Mouse (Mus musculus) adipocyte (in vitro differentiated cells): ENCODE measurements around the gene Pard3.
A peak's percentile ranks its signal among the peaks of the same experiment; 100 is the strongest.

Experiments
- DNase-seq: peaks from one replicate; pipeline ENCODE4 v3.0.0-alpha.2; 2016; ENCODE audit warnings: low spot score

Pard3 gene

GRCm38 (mm10) chr8:127498997-127499719 lies 435.5 kb downstream of the Pard3 start:
- no peak for DNase-seq

DNA sequence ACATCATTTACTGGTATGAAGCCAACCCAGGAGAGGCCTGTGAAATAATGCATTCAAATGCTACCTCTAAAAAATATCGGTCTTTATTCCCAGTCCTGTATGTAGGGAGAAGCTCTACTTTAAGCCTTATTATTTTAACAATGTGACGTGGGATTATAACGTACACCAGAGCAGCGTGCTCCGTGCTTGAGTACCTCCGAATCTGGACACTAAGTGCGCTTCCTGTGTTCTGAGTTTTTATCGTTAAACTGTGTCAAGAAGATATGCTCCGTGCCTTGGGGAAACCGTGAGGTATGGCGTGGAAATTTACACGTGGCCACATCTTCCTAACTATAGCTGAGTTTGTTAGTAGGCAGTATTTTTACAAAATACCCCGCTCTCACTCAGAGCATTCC lies 436.0 kb downstream of the Pard3 start:
- DNase-seq: no peak

GRCm38 (mm10) chr8:127500206-127500605 lies 436.5 kb downstream of the Pard3 start:
- no peak for DNase-seq

DNA sequence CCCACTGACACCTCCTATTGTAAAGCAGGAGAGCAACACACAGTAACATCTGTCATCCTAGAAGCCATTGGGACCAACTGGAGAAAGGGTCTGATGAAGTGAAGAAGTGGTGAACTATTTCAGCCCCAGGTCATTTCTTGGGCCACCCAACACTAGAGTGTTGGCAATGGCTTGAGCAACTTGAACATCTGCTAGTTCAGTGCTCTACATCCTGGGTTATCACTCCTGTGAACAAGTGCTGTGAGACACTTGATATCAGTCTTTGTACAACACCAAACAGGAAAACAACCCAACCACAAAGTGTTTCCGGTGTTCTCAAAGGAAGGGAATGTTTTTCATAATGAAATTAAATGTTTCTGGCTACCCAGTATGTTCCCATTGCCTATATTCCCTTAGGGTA lies 438.1 kb downstream of the Pard3 start:
- DNase-seq: no peak

- DNase-seq: no peak
Observed at GRCm38 (mm10) chr8:127505286-127505685, 441.6 kb downstream of the Pard3 start.

DNA sequence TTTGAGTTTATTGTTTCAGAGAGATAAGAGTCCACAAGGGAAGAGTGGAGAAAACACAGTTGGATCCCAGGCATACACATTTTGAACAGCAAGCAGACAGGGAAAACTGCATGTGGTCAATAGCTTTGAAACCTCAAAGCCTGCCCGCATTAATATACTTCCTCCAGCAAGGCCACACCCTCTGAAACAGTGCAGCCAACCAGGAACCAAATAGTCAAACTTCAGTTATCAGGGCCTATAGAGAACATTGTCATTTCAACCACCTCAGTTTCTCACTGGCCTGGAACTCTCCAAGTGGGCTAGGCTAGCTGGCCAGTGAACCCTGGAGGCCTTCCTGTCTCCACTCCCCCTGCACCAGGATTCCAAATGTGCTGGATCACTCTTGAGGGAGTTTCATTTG lies 442.6 kb downstream of the Pard3 start:
- DNase-seq: no peak

- no peak for DNase-seq
Observed at GRCm38 (mm10) chr8:127511341-127511740, 447.6 kb downstream of the Pard3 start.

DNA sequence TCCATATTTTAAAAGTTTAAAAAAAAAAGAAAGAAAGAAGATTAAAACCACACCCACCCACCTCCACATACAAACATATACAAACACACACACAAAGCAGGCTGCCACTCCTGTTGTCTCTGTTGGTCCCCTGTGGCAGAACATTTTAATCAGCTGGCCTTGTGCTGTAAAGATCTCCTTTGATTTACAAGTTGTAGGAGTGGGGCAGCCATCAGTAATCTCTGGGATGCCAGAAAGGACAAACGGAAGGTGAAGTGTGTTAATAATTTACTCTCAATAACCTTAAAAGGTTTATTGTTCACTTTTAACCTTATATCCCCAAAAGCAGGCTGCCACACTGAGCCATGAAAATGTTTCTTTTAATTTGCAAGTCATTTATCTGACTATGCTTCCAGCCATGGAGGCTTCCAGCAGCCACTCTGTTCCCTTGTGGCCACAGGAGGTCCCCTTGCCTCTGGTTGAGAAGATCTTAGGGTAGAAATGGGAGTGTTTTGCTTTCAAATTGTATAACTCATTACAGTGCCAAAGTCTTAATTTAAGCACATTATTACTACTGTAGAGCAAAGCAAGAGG lies 448.4 kb downstream of the Pard3 start:
- DNase-seq: no peak

DNA sequence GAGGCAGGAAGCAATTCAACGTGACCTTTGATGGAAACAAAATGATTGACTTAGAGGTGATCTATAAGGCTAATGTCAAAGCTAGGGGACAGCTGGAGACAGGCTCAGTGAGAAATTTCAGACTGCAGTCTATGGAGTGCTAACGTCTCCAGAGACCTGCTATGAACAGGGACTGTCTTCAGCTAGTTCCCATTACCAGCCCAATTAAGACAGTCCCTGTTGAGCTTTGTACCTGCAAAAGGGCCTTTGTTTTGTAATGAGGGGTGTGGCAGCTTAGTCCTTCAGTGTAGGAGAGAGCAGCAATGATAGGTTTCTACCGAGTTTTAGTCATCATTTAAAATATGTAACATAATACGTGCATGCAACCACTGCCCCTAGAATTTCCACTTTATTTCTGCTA lies 448.9 kb downstream of the Pard3 start:
- DNase-seq: no peak

- DNase-seq: no peak
Observed at GRCm38 (mm10) chr8:127514810-127515735, 451.4 kb downstream of the Pard3 start.

- DNase-seq: no peak
Observed at GRCm38 (mm10) chr8:127516043-127516442, 452.4 kb downstream of the Pard3 start.

GRCm38 (mm10) chr8:127525673-127526072 lies 462.0 kb downstream of the Pard3 start:
- no peak for DNase-seq

DNA sequence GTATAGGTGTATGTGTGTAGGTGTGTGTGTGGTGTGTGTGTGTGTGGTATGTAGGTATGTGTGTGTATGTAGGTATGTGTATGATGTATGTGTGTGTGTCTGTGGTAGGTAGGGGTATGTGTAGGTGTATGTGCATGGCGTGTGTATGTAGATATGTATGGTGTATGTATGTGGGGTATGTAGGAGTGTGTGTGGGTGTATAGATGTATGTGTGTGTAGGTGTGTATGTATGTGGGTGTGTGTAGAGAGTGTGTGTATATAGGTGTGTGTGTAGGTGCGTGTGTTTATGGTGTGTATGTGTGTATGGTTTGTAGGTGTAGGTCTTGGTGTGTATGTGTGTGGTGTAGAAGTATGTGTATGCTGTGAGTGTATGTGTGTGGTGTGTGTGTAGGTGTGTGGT lies 464.6 kb downstream of the Pard3 start:
- no peak for DNase-seq

- no peak for DNase-seq
Observed at GRCm38 (mm10) chr8:127529746-127530145, 466.1 kb downstream of the Pard3 start.

DNA sequence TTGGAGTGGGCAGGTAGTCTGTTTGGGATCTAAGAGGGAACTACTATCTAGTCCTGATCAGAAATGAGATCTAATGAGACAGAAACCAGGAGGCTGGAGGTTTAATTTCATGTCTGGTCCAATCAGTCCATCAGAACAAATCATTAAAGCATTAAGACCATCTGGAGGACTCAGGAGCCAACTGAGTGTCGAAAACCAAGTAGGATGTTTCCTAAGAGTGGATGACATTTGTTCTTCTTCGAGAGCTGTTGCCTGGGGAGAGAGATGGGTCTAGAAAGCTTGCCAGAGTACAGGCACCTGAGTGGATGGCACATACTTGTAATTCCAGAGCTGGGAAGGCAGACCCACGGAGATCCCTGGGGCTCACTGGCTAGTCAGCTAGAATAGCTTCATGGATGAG lies 468.2 kb downstream of the Pard3 start:
- no peak for DNase-seq

DNA sequence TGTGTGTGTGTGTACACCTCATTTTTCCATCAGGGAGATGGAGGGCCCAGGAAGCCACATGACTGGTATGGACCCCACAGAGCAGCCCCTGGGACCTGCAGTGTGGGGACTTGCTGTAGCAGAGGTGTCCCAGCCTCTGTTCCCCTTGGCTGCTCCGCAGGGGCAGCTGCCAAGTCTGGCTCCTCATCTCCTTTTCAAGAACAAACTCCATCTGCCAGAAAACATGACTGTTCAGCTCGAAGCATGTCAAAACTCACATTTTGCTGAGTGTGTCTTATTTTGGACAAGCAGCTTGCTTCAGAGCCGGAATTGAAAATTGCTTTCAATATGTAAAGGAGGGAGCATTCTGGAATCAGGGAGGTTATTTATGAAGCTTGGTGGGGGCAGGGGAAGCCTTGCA lies 471.1 kb downstream of the Pard3 start:
- DNase-seq: peak; percentile 25

GRCm38 (mm10) chr8:127535192-127535845 lies 471.6 kb downstream of the Pard3 start:
- DNase-seq: no peak

GRCm38 (mm10) chr8:127535846-127536220 lies 472.1 kb downstream of the Pard3 start:
- no peak for DNase-seq

GRCm38 (mm10) chr8:127539803-127540202 lies 476.1 kb downstream of the Pard3 start:
- no peak for DNase-seq

GRCm38 (mm10) chr8:127540273-127540672 lies 476.6 kb downstream of the Pard3 start:
- DNase-seq: no peak

DNA sequence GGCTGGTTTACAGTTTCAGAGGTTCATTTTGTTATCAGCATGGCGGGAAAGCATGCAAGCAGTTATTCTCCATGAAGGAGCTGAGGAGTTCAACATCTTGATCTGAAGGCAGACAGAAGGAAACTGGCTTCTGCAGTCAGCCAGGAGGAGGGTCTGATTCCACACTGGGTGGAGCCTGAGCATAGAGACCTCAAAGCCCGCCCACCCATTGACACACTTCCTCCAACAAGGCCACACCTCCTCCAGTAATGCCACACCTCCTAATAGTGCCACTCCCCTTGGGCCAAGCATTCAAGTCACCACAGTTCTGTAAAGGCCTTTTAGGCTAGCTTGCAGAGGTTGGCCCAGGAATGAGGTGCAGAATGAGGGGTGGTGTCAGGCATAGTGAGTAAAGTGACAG lies 478.5 kb downstream of the Pard3 start:
- no peak for DNase-seq

GRCm38 (mm10) chr8:127543676-127544075 lies 480.0 kb downstream of the Pard3 start:
- DNase-seq: no peak
